Mouse (Mus musculus) colon, adult 2 months (tissue): ENCODE measurements around the gene Pitx3. TPM values are rescaled to one million over a fixed set of nuclear protein-coding genes. Genes with fewer than 3 reads are reported as not detected.

Experiments used
- polyA plus RNA-seq: library from polyadenylated mRNA; depleted of rRNA; stranded (reverse); fragments of >200 nt; gene quantifications from 2 replicates; pipeline ENCODE4 v1.2.3, GENCODE M21; 2012; rRNA removed

The Pitx3 gene
- not detected in 2 replicates for polyA plus RNA-seq

GRCm38 (mm10) chr19:46147511-46148371, at the start of gene Pitx3:
Pitx3 (minus strand) TSS chr19:46148326.

GRCm38 (mm10) chr19:46152127-46152803, 4.1 kb upstream of the Pitx3 start, which contains the start of gene Gbf1:
Gbf1 (plus strand) TSS chr19:46152509.

GRCm38 (mm10) chr19:46131694-46132525, 16.2 kb downstream of the Pitx3 start, which contains the start of gene Elovl3:
Elovl3 (plus strand) TSS chr19:46131897.

Other genes starting within 250 kb of the Pitx3 start
- 6.9 and 7.5 TPM in 2 replicates for gene Armh3, start 149.8 kb downstream of the Pitx3 start, polyA plus RNA-seq
- gene Hps6, start 144.8 kb downstream of the Pitx3 start, polyA plus RNA-seq: 7.4 and 8.1 TPM in 2 replicates
- gene Pprc1, start 103.4 kb downstream of the Pitx3 start, polyA plus RNA-seq: 15.7 and 19.2 TPM in 2 replicates
- 122 and 128 TPM in 2 replicates for gene Ldb1, start 103.1 kb downstream of the Pitx3 start, polyA plus RNA-seq
- gene Nolc1, start 72.5 kb downstream of the Pitx3 start, polyA plus RNA-seq: 7.2 and 10.3 TPM in 2 replicates
- gene Elovl3, start 16.4 kb downstream of the Pitx3 start, polyA plus RNA-seq: not detected in 2 replicates
- 123 and 135 TPM in 2 replicates for gene Gbf1, start 4.2 kb upstream of the Pitx3 start, polyA plus RNA-seq
- gene Nfkb2, start 156.0 kb upstream of the Pitx3 start, polyA plus RNA-seq: 80.1 and 82.1 TPM in 2 replicates
- gene Psd, start 178.8 kb upstream of the Pitx3 start, polyA plus RNA-seq: 84.9 and 95.3 TPM in 2 replicates
- 42.0 and 49.5 TPM in 2 replicates for gene Fbxl15, start 179.9 kb upstream of the Pitx3 start, polyA plus RNA-seq
- 48.1 and 49.4 TPM in 2 replicates for gene Cuedc2, start 190.4 kb upstream of the Pitx3 start, polyA plus RNA-seq
- 91.0 and 119 TPM in 2 replicates for gene Mfsd13a, start 192.8 kb upstream of the Pitx3 start, polyA plus RNA-seq
- 20.5 and 25.8 TPM in 2 replicates for gene 2310034G01Rik, start 202.0 kb upstream of the Pitx3 start, polyA plus RNA-seq
- 76.8 and 91.6 TPM in 2 replicates for gene Actr1a, start 247.4 kb upstream of the Pitx3 start, polyA plus RNA-seq
- 10.0 and 10.6 TPM in 2 replicates for gene Sufu, start 248.6 kb upstream of the Pitx3 start, polyA plus RNA-seq